Mouse (Mus musculus): ENCODE results near the gene Prkx. TPM values are rescaled to one million over a fixed set of nuclear protein-coding genes. Genes with fewer than 3 reads are reported as not detected.

Prkx gene
- polyA plus RNA-seq, 1 experiment from 2014 or later = 8.4 TPM

DNA sequence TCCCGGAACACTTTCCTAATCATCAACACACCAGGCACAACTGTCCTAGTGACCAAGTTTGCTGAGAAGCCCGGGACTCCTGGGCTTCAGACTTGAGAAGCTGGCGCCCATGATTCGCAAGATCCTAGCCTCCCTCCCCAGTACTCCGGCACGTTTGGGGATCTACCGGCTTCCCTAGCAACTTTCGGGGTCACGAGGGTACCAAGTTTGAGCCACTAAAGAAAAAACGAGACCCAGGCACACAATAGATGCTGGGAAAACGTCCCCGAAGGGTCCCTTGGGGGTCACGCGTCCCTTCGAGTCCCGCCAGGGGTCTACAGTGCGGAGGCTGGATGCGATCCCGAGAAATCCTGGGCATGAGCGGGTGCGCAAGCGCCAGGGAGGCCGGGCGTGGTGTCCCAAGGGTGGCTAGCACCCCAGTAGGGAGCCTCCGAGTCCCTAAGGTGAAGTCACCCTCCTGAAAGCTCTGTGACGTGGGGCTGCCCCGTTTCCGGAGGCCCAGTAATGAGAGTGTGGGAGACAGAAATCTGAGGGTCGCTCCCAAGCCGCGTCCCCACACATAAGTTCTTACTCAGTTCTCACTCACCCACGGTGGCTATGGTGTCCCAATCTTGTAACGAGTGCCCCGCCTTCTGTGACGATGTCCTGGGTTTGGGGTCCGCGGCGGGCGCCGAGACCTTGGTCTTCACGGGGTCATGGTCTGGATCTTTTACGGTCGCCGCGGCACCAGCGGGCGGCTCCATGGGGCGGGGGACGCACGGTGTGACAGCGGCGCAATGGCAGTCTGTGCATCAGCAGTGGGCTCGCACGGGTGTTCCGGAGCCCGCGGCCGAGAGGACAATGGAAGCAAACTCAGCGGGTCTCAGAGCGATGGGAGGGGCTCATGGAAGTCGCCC, 868 bp downstream of the Prkx start:
- Histone ChIP-seq H3K4me1 (ENCODE audit: control insufficient read depth, insufficient read depth, low read length) (no peaks in the 10 kb centered on the region), H3K4me3 (ENCODE audit: low read length) (peak overlapping the region; percentile 66), H3K9me3 (ENCODE audit: control insufficient read depth, low read length) (no peaks in the 10 kb centered on the region), H3K9ac (ENCODE audit: low read depth, low read length) (peak overlapping the region; percentile 71), H3K27ac (ENCODE audit: low read length) (no peak overlapping the region), H3K27me3 (replicated peaks; ENCODE audit: control insufficient read depth, insufficient read depth, low read length) (no peaks in the 10 kb centered on the region), H3K36me3 (ENCODE audit: control insufficient read depth, insufficient read depth, low read length) (no peaks in the 10 kb centered on the region), H3K4me2 (ENCODE audit: low read depth, low read length) (peak overlapping the region; percentile 50)
- ATAC-seq = peak; percentile 70
- 19% methylated on average over 61 of the region's 61 CpGs for WGBS

DNA sequence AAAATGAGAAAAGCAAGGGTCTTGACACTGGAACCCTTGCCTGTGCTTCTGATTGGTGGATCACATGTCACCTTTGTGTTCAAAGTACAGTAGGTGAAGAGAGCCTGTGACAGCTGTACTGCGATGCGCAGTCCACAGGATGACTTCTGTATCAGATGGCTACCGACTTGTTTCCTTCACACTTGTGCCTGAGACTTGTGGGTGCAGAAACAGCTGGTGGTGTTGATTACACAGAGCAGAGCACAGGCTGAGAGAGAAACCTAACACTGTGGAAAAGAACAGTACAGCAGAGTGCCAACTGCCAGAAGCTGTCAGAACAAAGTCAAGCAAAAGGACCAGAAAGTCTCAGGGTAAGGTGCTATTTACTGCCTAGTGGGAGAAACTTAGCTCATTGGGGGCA, 7.4 kb downstream of the Prkx start:
- no peaks in the 10 kb centered on the region for H3K4me1 ChIP-seq (ENCODE audit: control insufficient read depth, insufficient read depth, low read length)
- WGBS = 79% methylated on average over 3 of the region's 3 CpGs
- H3K27ac ChIP-seq (ENCODE audit: low read length) = no peak overlapping the region
- ATAC-seq = no peak
- no peak overlapping the region for H3K4me3 ChIP-seq (ENCODE audit: low read length)
- no peak overlapping the region for H3K4me2 ChIP-seq (ENCODE audit: low read depth, low read length)
- H3K36me3 ChIP-seq (ENCODE audit: control insufficient read depth, insufficient read depth, low read length) = no peaks in the 10 kb centered on the region
- no peaks in the 10 kb centered on the region for H3K9me3 ChIP-seq (ENCODE audit: control insufficient read depth, low read length)
- no peaks in the 10 kb centered on the region for H3K27me3 ChIP-seq (replicated peaks; ENCODE audit: control insufficient read depth, insufficient read depth, low read length)
- no peak overlapping the region for H3K9ac ChIP-seq (ENCODE audit: low read depth, low read length)

- Histone ChIP-seq H3K36me3 (ENCODE audit: control insufficient read depth, insufficient read depth, low read length) (no peaks in the 10 kb centered on the region), H3K4me1 (ENCODE audit: control insufficient read depth, insufficient read depth, low read length) (no peaks in the 10 kb centered on the region), H3K27me3 (replicated peaks; ENCODE audit: control insufficient read depth, insufficient read depth, low read length) (no peaks in the 10 kb centered on the region), H3K4me3 (ENCODE audit: low read length) (no peak overlapping the region), H3K9ac (ENCODE audit: low read depth, low read length) (no peak overlapping the region), H3K27ac (ENCODE audit: low read length) (no peak overlapping the region), H3K9me3 (ENCODE audit: control insufficient read depth, low read length) (no peaks in the 10 kb centered on the region), H3K4me2 (ENCODE audit: low read depth, low read length) (no peak overlapping the region)
- ATAC-seq = no peak
These were observed 9.7 kb downstream of the Prkx start for GRCm38 (mm10) chrX:77786354-77786753.

GRCm38 (mm10) chrX:77777822-77778221, 18.3 kb downstream of the Prkx start:
- H3K4me3 ChIP-seq (ENCODE audit: low read length) = no peak overlapping the region
- H3K4me1 ChIP-seq (ENCODE audit: control insufficient read depth, insufficient read depth, low read length) = no peaks in the 10 kb centered on the region
- no peaks in the 10 kb centered on the region for H3K27me3 ChIP-seq (replicated peaks; ENCODE audit: control insufficient read depth, insufficient read depth, low read length)
- H3K4me2 ChIP-seq (ENCODE audit: low read depth, low read length) = no peak overlapping the region
- no peak overlapping the region for H3K27ac ChIP-seq (ENCODE audit: low read length)
- no peak for ATAC-seq
- H3K9ac ChIP-seq (ENCODE audit: low read depth, low read length) = no peak overlapping the region
- 0 out of 2 replicates have a peak, but pooled peaks cover 3% of the 10 kb centered on the region for H3K36me3 ChIP-seq (ENCODE audit: control insufficient read depth, insufficient read depth, low read length)
- no peaks in the 10 kb centered on the region for H3K9me3 ChIP-seq (ENCODE audit: control insufficient read depth, low read length)

- Histone ChIP-seq H3K27ac (ENCODE audit: low read length) (no peak overlapping the region), H3K4me3 (ENCODE audit: low read length) (no peak overlapping the region), H3K4me1 (ENCODE audit: control insufficient read depth, insufficient read depth, low read length) (no peaks in the 10 kb centered on the region), H3K9me3 (ENCODE audit: control insufficient read depth, low read length) (no peaks in the 10 kb centered on the region), H3K9ac (ENCODE audit: low read depth, low read length) (no peak overlapping the region), H3K4me2 (ENCODE audit: low read depth, low read length) (no peak overlapping the region), H3K36me3 (ENCODE audit: control insufficient read depth, insufficient read depth, low read length) (no peaks in the 10 kb centered on the region), H3K27me3 (replicated peaks; ENCODE audit: control insufficient read depth, insufficient read depth, low read length) (no peaks in the 10 kb centered on the region)
- ATAC-seq = no peak
- WGBS = 91% methylated on average over 3 of the region's 3 CpGs
These were observed 30.9 kb downstream of the Prkx start for GRCm38 (mm10) chrX:77765153-77765552.

DNA sequence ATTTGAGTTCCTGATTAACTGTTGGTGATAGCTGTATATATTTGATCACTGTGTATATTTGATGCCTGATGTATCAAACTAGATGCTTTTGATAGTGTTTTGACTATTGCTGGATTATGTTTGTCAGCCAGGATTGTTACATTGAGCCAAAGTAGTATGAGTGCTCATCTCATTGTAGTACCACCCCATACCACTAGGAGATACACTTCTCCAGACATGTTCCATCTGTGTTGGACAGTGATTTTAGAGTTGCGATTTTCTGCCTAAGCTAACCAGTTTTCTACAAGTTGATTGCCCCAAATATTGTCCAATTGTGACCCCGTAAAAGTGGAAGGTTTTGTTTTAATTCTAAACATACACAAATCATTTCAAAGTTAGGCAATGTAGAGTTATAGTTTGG, 51.8 kb downstream of the Prkx start:
- no peak overlapping the region for H3K27ac ChIP-seq (ENCODE audit: low read length)
- H3K4me1 ChIP-seq (ENCODE audit: control insufficient read depth, insufficient read depth, low read length) = no peaks in the 10 kb centered on the region

DNA sequence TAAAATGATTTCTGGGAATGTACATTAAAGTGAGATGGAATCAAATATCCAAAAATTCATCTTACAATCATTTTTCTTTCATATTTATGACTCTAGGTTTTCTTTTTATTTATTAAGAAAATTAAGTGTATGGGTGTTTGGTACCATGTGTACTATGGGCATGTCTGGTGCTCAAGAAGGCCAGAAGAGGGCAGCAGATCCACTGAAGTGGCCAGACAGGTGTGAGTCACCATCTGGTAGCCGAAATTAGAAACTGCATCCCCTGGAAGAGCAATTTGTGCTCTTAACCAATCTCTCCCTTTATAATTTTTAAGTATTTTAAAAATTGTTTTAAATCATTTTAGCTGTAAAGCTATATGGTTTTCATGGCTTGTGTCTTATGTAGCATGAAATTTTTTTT, 54.7 kb downstream of the Prkx start:
- no peak overlapping the region for H3K9ac ChIP-seq (ENCODE audit: low read depth, low read length)
- no peak overlapping the region for H3K4me3 ChIP-seq (ENCODE audit: low read length)
- no peaks in the 10 kb centered on the region for H3K27me3 ChIP-seq (replicated peaks; ENCODE audit: control insufficient read depth, insufficient read depth, low read length)
- no peaks in the 10 kb centered on the region for H3K9me3 ChIP-seq (ENCODE audit: control insufficient read depth, low read length)
- WGBS = 24% methylated on average over 1 of the region's 1 CpGs
- no peaks in the 10 kb centered on the region for H3K4me1 ChIP-seq (ENCODE audit: control insufficient read depth, insufficient read depth, low read length)
- H3K4me2 ChIP-seq (ENCODE audit: low read depth, low read length) = no peak overlapping the region
- H3K36me3 ChIP-seq (ENCODE audit: control insufficient read depth, insufficient read depth, low read length) = no peaks in the 10 kb centered on the region
- no peak overlapping the region for H3K27ac ChIP-seq (ENCODE audit: low read length)
- ATAC-seq = no peak

More for the DNA sequence above, 51.8 kb downstream of the Prkx start:
- Histone ChIP-seq H3K36me3 (ENCODE audit: control insufficient read depth, insufficient read depth, low read length) (no peaks in the 10 kb centered on the region), H3K27me3 (replicated peaks; ENCODE audit: control insufficient read depth, insufficient read depth, low read length) (no peaks in the 10 kb centered on the region), H3K4me2 (ENCODE audit: low read depth, low read length) (no peak overlapping the region), H3K9ac (ENCODE audit: low read depth, low read length) (no peak overlapping the region), H3K4me3 (ENCODE audit: low read length) (no peak overlapping the region), H3K9me3 (ENCODE audit: control insufficient read depth, low read length) (no peaks in the 10 kb centered on the region)
- 68% methylated on average over 2 of the region's 2 CpGs for WGBS
- no peak for ATAC-seq

DNA sequence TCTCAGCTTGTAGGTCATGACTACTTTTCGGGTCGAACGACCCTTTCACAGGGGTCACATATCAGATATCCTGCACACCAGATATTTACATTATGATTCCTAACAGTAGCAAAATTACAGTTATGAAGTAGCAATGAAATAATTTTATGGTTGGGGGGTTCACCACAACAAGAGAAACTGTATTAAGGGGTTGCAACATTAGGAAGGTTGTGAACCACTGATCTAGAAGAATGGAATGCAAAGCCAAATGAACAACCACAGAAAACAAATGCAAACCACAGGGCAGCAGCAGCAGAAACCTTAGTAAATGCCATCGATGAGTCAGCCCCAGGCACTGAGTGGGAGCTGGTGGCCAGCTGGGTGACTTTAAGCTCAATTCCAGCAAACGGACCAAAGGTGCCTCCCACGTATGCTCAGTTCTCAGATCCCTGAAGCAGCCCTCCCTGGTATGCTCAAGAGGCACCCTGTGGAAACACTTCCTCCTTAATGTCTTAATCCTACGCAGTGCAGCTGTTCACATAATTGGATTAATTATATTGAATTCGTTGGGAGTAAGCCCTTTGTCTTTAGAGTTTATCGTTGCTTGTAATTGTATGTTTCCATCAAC, 62.0 kb downstream of the Prkx start:
- ATAC-seq = no peak
- WGBS = 74% methylated on average over 9 of the region's 9 CpGs

DNA sequence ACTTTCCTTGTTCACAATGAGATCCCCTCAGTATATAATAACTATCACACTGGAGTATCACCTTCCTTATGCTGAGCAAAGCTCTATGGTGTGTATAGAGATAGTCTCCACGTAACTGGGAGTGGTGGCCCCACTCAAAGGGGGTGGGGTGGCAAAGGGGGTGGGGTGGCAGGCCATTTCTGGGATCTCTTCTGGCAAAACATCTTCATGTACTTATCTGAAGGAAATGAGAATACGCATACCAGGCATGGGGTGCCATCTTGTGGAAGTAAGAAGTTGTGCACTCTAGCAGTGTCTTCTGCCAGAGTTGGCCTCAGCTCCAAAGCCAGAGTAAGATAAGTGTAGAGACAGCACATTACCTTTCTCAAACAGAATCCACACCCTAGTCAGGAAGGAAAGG, 75.8 kb downstream of the Prkx start:
- no peak for ATAC-seq
- H3K4me3 ChIP-seq (ENCODE audit: low read length) = no peak overlapping the region
- H3K9ac ChIP-seq (ENCODE audit: low read depth, low read length) = no peak overlapping the region
- H3K4me2 ChIP-seq (ENCODE audit: low read depth, low read length) = no peak overlapping the region
- H3K9me3 ChIP-seq (ENCODE audit: control insufficient read depth, low read length) = no peaks in the 10 kb centered on the region
- H3K27me3 ChIP-seq (replicated peaks; ENCODE audit: control insufficient read depth, insufficient read depth, low read length) = no peaks in the 10 kb centered on the region
- no peaks in the 10 kb centered on the region for H3K4me1 ChIP-seq (ENCODE audit: control insufficient read depth, insufficient read depth, low read length)
- H3K27ac ChIP-seq (ENCODE audit: low read length) = no peak overlapping the region
- 19% methylated on average over 2 of the region's 2 CpGs for WGBS
- H3K36me3 ChIP-seq (ENCODE audit: control insufficient read depth, insufficient read depth, low read length) = no peaks in the 10 kb centered on the region

More for the DNA sequence above, 62.0 kb downstream of the Prkx start:
- Histone ChIP-seq H3K27me3 (replicated peaks; ENCODE audit: control insufficient read depth, insufficient read depth, low read length) (no peaks in the 10 kb centered on the region), H3K9ac (ENCODE audit: low read depth, low read length) (no peak overlapping the region), H3K4me2 (ENCODE audit: low read depth, low read length) (no peak overlapping the region), H3K36me3 (ENCODE audit: control insufficient read depth, insufficient read depth, low read length) (no peaks in the 10 kb centered on the region), H3K27ac (ENCODE audit: low read length) (no peak overlapping the region), H3K4me3 (ENCODE audit: low read length) (no peak overlapping the region), H3K9me3 (ENCODE audit: control insufficient read depth, low read length) (no peaks in the 10 kb centered on the region), H3K4me1 (ENCODE audit: control insufficient read depth, insufficient read depth, low read length) (no peaks in the 10 kb centered on the region)

All from intestine, embryonic 16.5 days (tissue).